Mouse (Mus musculus) MEL-GATA-1-ER (cell line): ENCODE measurements around the gene Lrrc36.

Source experiments
- DNase-seq: peaks from one replicate; pipeline ENCODE4 v3.0.0-alpha.2; 2012; ENCODE audit warnings: low read depth; ENCODE audit errors: extremely low read depth

Lrrc36 gene

GRCm38 (mm10) chr8:105483212-105484029 lies 70.0 kb downstream of the Lrrc36 start:
- DNase-seq: no peak

GRCm38 (mm10) chr8:105484030-105484368 lies 70.6 kb downstream of the Lrrc36 start:
- DNase-seq: no peak

GRCm38 (mm10) chr8:105484392-105484791 lies 71.0 kb downstream of the Lrrc36 start:
- no peak for DNase-seq

- DNase-seq: no peak
Measured at GRCm38 (mm10) chr8:105488082-105488481, 74.7 kb downstream of the Lrrc36 start.

GRCm38 (mm10) chr8:105489281-105489680 lies 75.9 kb downstream of the Lrrc36 start:
- DNase-seq: no peak

GRCm38 (mm10) chr8:105493495-105493894 lies 80.1 kb downstream of the Lrrc36 start:
- no peak for DNase-seq

GRCm38 (mm10) chr8:105494566-105494965 lies 81.2 kb downstream of the Lrrc36 start:
- no peak for DNase-seq

GRCm38 (mm10) chr8:105495350-105496302 lies 82.3 kb downstream of the Lrrc36 start:
- DNase-seq: no peak

GRCm38 (mm10) chr8:105496439-105497180 lies 83.2 kb downstream of the Lrrc36 start, which contains the start of gene Zdhhc1:
Gene Zdhhc1, minus strand, starts transcription at chr8:105496902.
- peak; percentile 41 for DNase-seq

GRCm38 (mm10) chr8:105499787-105500186 lies 86.4 kb downstream of the Lrrc36 start:
- no peak for DNase-seq

GRCm38 (mm10) chr8:105504617-105505016 lies 91.2 kb downstream of the Lrrc36 start:
- no peak for DNase-seq

GRCm38 (mm10) chr8:105506977-105507376 lies 93.6 kb downstream of the Lrrc36 start:
- DNase-seq: no peak

GRCm38 (mm10) chr8:105508758-105509157 lies 95.4 kb downstream of the Lrrc36 start:
- no peak for DNase-seq

- DNase-seq: no peak
Measured at GRCm38 (mm10) chr8:105509997-105510735, 96.8 kb downstream of the Lrrc36 start.
